Mouse (Mus musculus) kidney, postnatal 0 days (tissue): ENCODE measurements at regions not wholly inside any gene's neighbourhood (a gene's known extent, or its start where the extent isn't known, plus 50 kb on each side); places are given as distances from the start of the nearest gene placed in this dataset.

Source experiments
- ATAC-seq: fragments of 200-750 bp; cut with Nextera tagmentation; replicated peaks from 2 replicates; pipeline ENCODE4 v1.8.0; 2017; ENCODE audit warnings: low read depth, moderate number of reproducible peaks, moderate TSS enrichment, moderate library complexity; ENCODE audit not compliant: low FRiP score
- DNase-seq: peaks from one replicate; pipeline ENCODE4 v3.0.0-alpha.2; 2016; ENCODE audit warnings: low spot score
- H3K27ac ChIP-seq: fragments of 300-500 bp; sonication (generic); 2 replicates; pipeline ENCODE4 v1.5.1; 2014; ENCODE audit warnings: mild to moderate bottlenecking
- H3K27me3 ChIP-seq: fragments of 300-500 bp; sonication (generic); 2 replicates; pipeline ENCODE4 v1.6.1; 2014; ENCODE audit warnings: low read length, mixed read lengths; ENCODE audit not compliant: insufficient read depth
- H3K36me3 ChIP-seq: fragments of 300-500 bp; sonication (generic); 2 replicates; pipeline ENCODE4 v1.6.1; 2014; ENCODE audit warnings: low read length, mixed read lengths; ENCODE audit not compliant: insufficient read depth
- H3K4me1 ChIP-seq: fragments of 300-500 bp; sonication (generic); replicated peaks from 2 replicates; pipeline ENCODE4 v1.6.1; 2014; ENCODE audit warnings: antibody characterized with exemption, low read length, mixed read lengths; ENCODE audit not compliant: insufficient read depth
- H3K4me2 ChIP-seq: fragments of 300-500 bp; sonication (generic); 2 replicates; pipeline ENCODE4 v1.6.1; 2014; ENCODE audit warnings: mild to moderate bottlenecking, low read length, moderate library complexity, mixed read lengths
- H3K4me3 ChIP-seq: fragments of 300-500 bp; sonication (generic); replicated peaks from 2 replicates; pipeline ENCODE4 v1.5.1; 2014; ENCODE audit warnings: low read depth, low read length
- H3K9ac ChIP-seq: fragments of 300-500 bp; sonication (generic); 2 replicates; pipeline ENCODE4 v1.6.1; 2014; ENCODE audit warnings: low read depth, low read length
- H3K9me3 ChIP-seq: fragments of 300-500 bp; sonication (generic); replicated peaks from 2 replicates; pipeline ENCODE4 v1.6.1; 2016; ENCODE audit warnings: low read length, inconsistent platforms, mixed read lengths
- CTCF ChIP-seq: IDR thresholded peaks from 2 replicates; pipeline ENCODE4 v1.5.1; 2016; ENCODE audit warnings: antibody characterized with exemption, low read depth, mild to moderate bottlenecking, moderate library complexity
- WGBS: fragments of 180-500 bp; shearing (Covaris S2); extraction: QIAGEN DNeasy Blood & Tissue Kit; methylation state at CpG from one replicate; pipeline ENCODE4 v1.1.7; 2014; 5-methylcytosine and 5-hydroxymethylcytosine counted together

- no peaks in the 10 kb centered on the region for H3K36me3 ChIP-seq
- 91% methylated on average over 3 of the region's 3 CpGs for WGBS
- TF ChIP-seq CTCF, result no peak
- H3K9me3 ChIP-seq, result no peaks in the 10 kb centered on the region
- no peak overlapping the region for H3K27ac ChIP-seq
- H3K4me1 ChIP-seq, result no peaks in the 10 kb centered on the region
- H3K4me2 ChIP-seq, result no peak overlapping the region
- H3K27me3 ChIP-seq, result no peaks in the 10 kb centered on the region
- H3K9ac ChIP-seq, result no peak overlapping the region
- H3K4me3 ChIP-seq, result no peak overlapping the region
- no peak for DNase-seq
- ATAC-seq, result no peak
Measured at GRCm38 (mm10) chr12:68585524-68585872, 573.5 kb downstream of the Rps29 start.

GRCm38 (mm10) chr12:68584786-68585523, 574.0 kb downstream of the Rps29 start:
- WGBS, result 36% methylated on average over 6 of the region's 6 CpGs
- ATAC-seq, result no peak
- Histone ChIP-seq H3K27me3 (no peaks in the 10 kb centered on the region), H3K9me3 (no peaks in the 10 kb centered on the region), H3K27ac (no peak overlapping the region), H3K4me3 (no peak overlapping the region), H3K4me2 (no peak overlapping the region), H3K9ac (no peak overlapping the region), H3K36me3 (no peaks in the 10 kb centered on the region), H3K4me1 (no peaks in the 10 kb centered on the region)
- no peak for TF ChIP-seq CTCF
- DNase-seq, result no peak

GRCm38 (mm10) chr12:68579909-68580308, 579.1 kb downstream of the Rps29 start:
- Histone ChIP-seq H3K4me1 (no peaks in the 10 kb centered on the region), H3K9ac (no peak overlapping the region), H3K27ac (no peak overlapping the region), H3K4me3 (no peak overlapping the region), H3K9me3 (no peaks in the 10 kb centered on the region), H3K4me2 (no peak overlapping the region), H3K27me3 (no peaks in the 10 kb centered on the region), H3K36me3 (no peaks in the 10 kb centered on the region)
- DNase-seq (no peak), ATAC-seq (no peak)
- TF ChIP-seq CTCF, result no peak
- WGBS, result 61% methylated on average over 5 of the region's 5 CpGs

GRCm38 (mm10) chr12:68577453-68577852, 581.5 kb downstream of the Rps29 start:
- H3K9ac ChIP-seq, result no peak overlapping the region
- no peak overlapping the region for H3K4me3 ChIP-seq
- no peaks in the 10 kb centered on the region for H3K36me3 ChIP-seq
- 50% methylated on average over 6 of the region's 6 CpGs for WGBS
- no peak for ATAC-seq
- H3K27ac ChIP-seq, result no peak overlapping the region
- H3K4me1 ChIP-seq, result no peaks in the 10 kb centered on the region
- no peak for DNase-seq
- H3K9me3 ChIP-seq, result no peaks in the 10 kb centered on the region
- no peak overlapping the region for H3K4me2 ChIP-seq
- no peaks in the 10 kb centered on the region for H3K27me3 ChIP-seq
- no peak for TF ChIP-seq CTCF

- no peak for TF ChIP-seq CTCF
- no peak for ATAC-seq
Measured at GRCm38 (mm10) chr12:68576855-68577254, 582.1 kb downstream of the Rps29 start.

GRCm38 (mm10) chr12:68554943-68555627, 603.9 kb downstream of the Rps29 start:
- WGBS, result 57% methylated on average over 7 of the region's 7 CpGs
- ATAC-seq, result no peak

More at GRCm38 (mm10) chr12:68576855-68577254, 582.1 kb downstream of the Rps29 start:
- no peaks in the 10 kb centered on the region for H3K9me3 ChIP-seq
- H3K4me2 ChIP-seq, result peak overlapping the region; percentile 31; the same call in 1 of the 2 replicates
- no peak overlapping the region for H3K9ac ChIP-seq
- peak; percentile 18 for DNase-seq
- H3K27me3 ChIP-seq, result no peaks in the 10 kb centered on the region
- no peak overlapping the region for H3K4me3 ChIP-seq
- WGBS, result 22% methylated on average over 7 of the region's 7 CpGs
- no peaks in the 10 kb centered on the region for H3K4me1 ChIP-seq
- H3K36me3 ChIP-seq, result no peaks in the 10 kb centered on the region
- H3K27ac ChIP-seq, result no peak overlapping the region

More at GRCm38 (mm10) chr12:68554943-68555627, 603.9 kb downstream of the Rps29 start:
- Histone ChIP-seq H3K4me1 (no peaks in the 10 kb centered on the region), H3K9ac (no peak overlapping the region), H3K36me3 (no peaks in the 10 kb centered on the region), H3K27ac (no peak overlapping the region), H3K27me3 (no peaks in the 10 kb centered on the region), H3K9me3 (no peaks in the 10 kb centered on the region), H3K4me2 (no peak overlapping the region), H3K4me3 (no peak overlapping the region)
- DNase-seq, result no peak
- TF ChIP-seq CTCF, result no peak
